Mouse (Mus musculus): Measurements from ENCODE around the gene Gm21887. TPM values are rescaled to one million over a fixed set of nuclear protein-coding genes. Genes with fewer than 3 reads are reported as not detected.
"Not testable (repeated sequence)": the region's sequence is repeated elsewhere in the genome, so short reads cannot be mapped to it uniquely, and the experiment has no call there.

The Gm21887 gene
- polyA plus RNA-seq, 1 experiment from 2014 or later = 77.4 TPM

DNA sequence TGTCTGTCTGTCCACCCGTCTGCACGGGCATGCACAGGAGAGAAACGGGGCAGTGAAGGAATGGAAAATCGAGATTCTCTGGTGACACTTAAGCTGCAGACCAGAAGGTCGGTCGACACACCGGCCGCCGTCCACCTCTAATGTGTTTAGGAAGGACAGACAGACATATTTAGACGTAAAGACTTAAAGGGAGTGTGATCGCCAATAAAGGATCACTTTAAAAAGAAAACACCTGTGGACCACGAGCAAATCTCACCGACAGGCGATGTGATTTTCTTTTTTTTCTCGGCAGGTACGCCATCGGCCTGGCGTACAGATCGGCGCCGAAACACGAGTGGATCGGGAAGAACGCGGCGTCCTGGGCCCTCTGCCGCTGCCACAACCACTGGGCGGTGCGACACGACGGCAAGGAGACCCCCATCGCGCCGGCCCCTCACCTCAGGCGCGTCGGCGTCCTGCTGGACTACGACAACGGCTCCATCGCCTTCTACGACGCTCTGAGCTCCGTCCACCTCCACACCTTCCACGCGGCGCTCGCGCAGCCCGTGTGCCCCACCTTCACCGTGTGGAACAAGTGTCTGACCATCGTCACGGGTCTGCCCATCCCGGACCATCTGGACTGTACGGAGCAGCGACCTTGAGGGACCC is 20.8 kb upstream of the Gm21887 start:
- not testable (repeated sequence) for H3K4me2 ChIP-seq (ENCODE audit: low read length); H3K4me1 ChIP-seq (ENCODE audit: control insufficient read depth, insufficient read depth, low read length); ATAC-seq; H3K27me3 ChIP-seq (replicated peaks; ENCODE audit: control insufficient read depth, insufficient read depth, low read length); H3K27ac ChIP-seq (ENCODE audit: low read depth, low read length); H3K4me3 ChIP-seq (ENCODE audit: low read depth, low read length); H3K9ac ChIP-seq (ENCODE audit: low read length)
- Histone ChIP-seq H3K36me3 (ENCODE audit: control insufficient read depth, insufficient read depth, low read length) (peaks cover 63% of the 10 kb centered on the region), H3K9me3 (replicated peaks; ENCODE audit: control insufficient read depth, low read length) (peaks cover 58% of the 10 kb centered on the region)
- peak; percentile 6 for DNase-seq (ENCODE audit: low spot score)
- 94% methylated on average over 56 of the region's 56 CpGs for WGBS

- not testable (repeated sequence) for H3K4me3 ChIP-seq (ENCODE audit: low read depth, low read length); H3K4me2 ChIP-seq (ENCODE audit: low read length); H3K27ac ChIP-seq (ENCODE audit: low read depth, low read length); H3K9ac ChIP-seq (ENCODE audit: low read length); ATAC-seq; H3K4me1 ChIP-seq (ENCODE audit: control insufficient read depth, insufficient read depth, low read length); H3K27me3 ChIP-seq (replicated peaks; ENCODE audit: control insufficient read depth, insufficient read depth, low read length)
- peaks cover 59% of the 10 kb centered on the region for H3K9me3 ChIP-seq (replicated peaks; ENCODE audit: control insufficient read depth, low read length)
- whole genome bisulfite sequencing = 86% methylated on average over 8 of the region's 8 CpGs
- H3K36me3 ChIP-seq (ENCODE audit: control insufficient read depth, insufficient read depth, low read length) = peaks cover 60% of the 10 kb centered on the region
- peak; percentile 24 for DNase-seq (ENCODE audit: low spot score)
These were observed 20.3 kb upstream of the Gm21887 start for GRCm38 (mm10) chrX:169989219-169989595.

- not testable (repeated sequence) for H3K9ac ChIP-seq (ENCODE audit: low read length); H3K4me1 ChIP-seq (ENCODE audit: control insufficient read depth, insufficient read depth, low read length); H3K27ac ChIP-seq (ENCODE audit: low read depth, low read length); ATAC-seq; H3K27me3 ChIP-seq (replicated peaks; ENCODE audit: control insufficient read depth, insufficient read depth, low read length); H3K4me3 ChIP-seq (ENCODE audit: low read depth, low read length); H3K4me2 ChIP-seq (ENCODE audit: low read length)
- H3K9me3 ChIP-seq (replicated peaks; ENCODE audit: control insufficient read depth, low read length) = peaks cover 64% of the 10 kb centered on the region
- peak; percentile 24 for DNase-seq (ENCODE audit: low spot score)
- peaks cover 53% of the 10 kb centered on the region for H3K36me3 ChIP-seq (ENCODE audit: control insufficient read depth, insufficient read depth, low read length)
- WGBS = 76% methylated on average over 56 of the region's 56 CpGs
These were observed 19.5 kb upstream of the Gm21887 start for GRCm38 (mm10) chrX:169989691-169990631.

DNA sequence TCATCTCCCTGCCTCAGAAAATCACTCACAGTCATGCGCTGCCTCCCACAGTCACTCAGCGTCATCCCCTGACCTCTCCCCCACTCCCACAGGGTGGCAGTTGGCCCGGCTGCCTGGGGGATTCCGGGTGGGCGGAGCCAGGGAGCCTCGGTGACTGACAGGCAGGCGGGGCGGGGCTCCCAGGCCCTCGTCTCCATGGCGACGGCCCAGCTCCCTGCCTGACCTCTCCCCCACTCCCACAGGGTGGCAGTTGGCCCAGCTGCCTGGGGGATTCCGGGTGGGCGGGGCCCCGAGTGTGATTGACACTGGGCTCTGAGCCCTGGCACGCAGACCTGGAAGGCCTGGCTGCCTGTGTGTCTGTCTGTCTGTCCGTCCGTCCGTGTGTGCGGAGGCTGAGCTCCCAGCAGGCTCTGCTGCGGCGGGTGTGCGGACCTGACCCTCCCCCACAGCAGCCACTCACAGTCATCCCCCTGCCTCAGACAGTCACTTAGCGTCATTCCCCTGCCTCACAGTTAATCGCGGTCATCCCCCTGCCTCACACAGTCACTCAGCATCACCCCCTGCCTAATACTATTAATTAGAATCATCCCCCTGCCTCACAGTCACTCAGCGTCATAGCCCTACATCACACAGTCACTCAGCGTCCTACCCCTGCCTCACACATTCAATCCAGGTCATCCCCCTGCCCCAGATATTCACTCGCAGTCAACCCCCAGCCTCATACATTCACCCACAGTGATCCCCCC is 18.2 kb upstream of the Gm21887 start:
- H3K4me3 ChIP-seq (ENCODE audit: low read depth, low read length) = 0 out of 2 replicates have a peak overlapping the region, but pooled peaks have one; percentile 0
- H3K9ac ChIP-seq (ENCODE audit: low read length); H3K4me1 ChIP-seq (ENCODE audit: control insufficient read depth, insufficient read depth, low read length); H3K27me3 ChIP-seq (replicated peaks; ENCODE audit: control insufficient read depth, insufficient read depth, low read length): not testable (repeated sequence)
- peak overlapping the region; percentile 15 for H3K4me2 ChIP-seq (ENCODE audit: low read length)
- ATAC-seq (peak; percentile 73), DNase-seq (ENCODE audit: low spot score) (peak; percentile 65)
- peak overlapping the region; percentile 70 for H3K27ac ChIP-seq (ENCODE audit: low read depth, low read length)
- peaks cover 41% of the 10 kb centered on the region for H3K36me3 ChIP-seq (ENCODE audit: control insufficient read depth, insufficient read depth, low read length)
- peaks cover 61% of the 10 kb centered on the region for H3K9me3 ChIP-seq (replicated peaks; ENCODE audit: control insufficient read depth, low read length)
- WGBS = 31% methylated on average over 28 of the region's 28 CpGs

GRCm38 (mm10) chrX:169992086-169992930 is 17.2 kb upstream of the Gm21887 start:
- not testable (repeated sequence) for H3K27ac ChIP-seq (ENCODE audit: low read depth, low read length); ATAC-seq; H3K4me3 ChIP-seq (ENCODE audit: low read depth, low read length); DNase-seq (ENCODE audit: low spot score); H3K9ac ChIP-seq (ENCODE audit: low read length); H3K4me1 ChIP-seq (ENCODE audit: control insufficient read depth, insufficient read depth, low read length); H3K27me3 ChIP-seq (replicated peaks; ENCODE audit: control insufficient read depth, insufficient read depth, low read length); H3K4me2 ChIP-seq (ENCODE audit: low read length)
- Histone ChIP-seq H3K36me3 (ENCODE audit: control insufficient read depth, insufficient read depth, low read length) (peaks cover 34% of the 10 kb centered on the region), H3K9me3 (replicated peaks; ENCODE audit: control insufficient read depth, low read length) (peaks cover 62% of the 10 kb centered on the region)
- WGBS = 39% methylated on average over 15 of the region's 15 CpGs

DNA sequence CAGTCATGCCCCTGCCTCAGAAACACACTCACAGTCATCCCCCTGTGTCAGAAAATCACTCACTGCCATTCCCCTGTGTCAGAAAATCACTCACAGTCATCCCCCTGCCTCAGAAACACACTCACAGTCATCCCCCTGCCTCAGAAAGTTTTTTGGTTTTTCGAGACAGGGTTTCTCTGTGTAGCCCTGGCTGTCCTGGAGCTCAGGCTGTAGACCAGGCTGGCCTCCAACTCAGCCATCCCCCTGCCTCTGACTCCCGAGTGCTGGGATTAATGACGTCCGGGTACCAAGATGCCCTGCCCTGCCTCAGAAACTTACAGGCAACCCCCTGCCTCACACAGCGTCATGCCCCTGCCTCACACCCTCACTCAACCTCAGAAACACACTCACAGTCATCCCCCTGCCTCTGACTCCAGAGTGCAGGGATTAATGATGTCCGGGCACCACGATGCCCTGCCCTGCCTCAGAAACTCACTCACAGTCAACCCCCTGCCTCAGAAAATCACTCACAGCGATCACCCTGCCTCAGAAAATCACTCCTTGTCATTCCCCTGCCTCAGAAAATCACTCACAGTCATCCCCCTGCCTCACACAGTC is 16.4 kb upstream of the Gm21887 start:
- 56% methylated on average over 8 of the region's 8 CpGs for WGBS
- H3K27ac ChIP-seq (ENCODE audit: low read depth, low read length); H3K4me2 ChIP-seq (ENCODE audit: low read length); DNase-seq (ENCODE audit: low spot score); H3K4me1 ChIP-seq (ENCODE audit: control insufficient read depth, insufficient read depth, low read length); H3K4me3 ChIP-seq (ENCODE audit: low read depth, low read length); ATAC-seq; H3K9ac ChIP-seq (ENCODE audit: low read length); H3K27me3 ChIP-seq (replicated peaks; ENCODE audit: control insufficient read depth, insufficient read depth, low read length): not testable (repeated sequence)
- Histone ChIP-seq H3K36me3 (ENCODE audit: control insufficient read depth, insufficient read depth, low read length) (peaks cover 29% of the 10 kb centered on the region), H3K9me3 (replicated peaks; ENCODE audit: control insufficient read depth, low read length) (peaks cover 64% of the 10 kb centered on the region)

GRCm38 (mm10) chrX:169994011-169994865 is 15.2 kb upstream of the Gm21887 start:
- H3K4me2 ChIP-seq (ENCODE audit: low read length); H3K27me3 ChIP-seq (replicated peaks; ENCODE audit: control insufficient read depth, insufficient read depth, low read length); H3K4me1 ChIP-seq (ENCODE audit: control insufficient read depth, insufficient read depth, low read length); DNase-seq (ENCODE audit: low spot score); H3K27ac ChIP-seq (ENCODE audit: low read depth, low read length); ATAC-seq; H3K4me3 ChIP-seq (ENCODE audit: low read depth, low read length); H3K9ac ChIP-seq (ENCODE audit: low read length): not testable (repeated sequence)
- Histone ChIP-seq H3K36me3 (ENCODE audit: control insufficient read depth, insufficient read depth, low read length) (peaks cover 19% of the 10 kb centered on the region), H3K9me3 (replicated peaks; ENCODE audit: control insufficient read depth, low read length) (peaks cover 57% of the 10 kb centered on the region)
- 63% methylated on average over 30 of the region's 33 CpGs for WGBS
